ENCODE assay signal across 8 mouse cellular contexts in genomic region chr17:31566276-31566675, GRCm38 (mm10). TPM values are rescaled to one million over a fixed set of nuclear protein-coding genes. Genes with fewer than 3 reads are reported as not detected.
DNase-seq lines count a peak whose midpoint lies in the region; ATAC-seq and TF ChIP-seq lines count a peak whose summit lies in the region.

No protein-coding gene starts in this region.

- peak overlapping the region; percentile 76 for H3K4me3 ChIP-seq in heart, postnatal 0 days (ENCODE audit: low read depth, low read length)
- H3K4me3 ChIP-seq in MEL (ENCODE audit: control insufficient read depth in 1 of 2, insufficient read depth in 1 of 2, low read depth in 2 of 2, low read length in 2 of 2) = peak overlapping the region; percentile 78 to 87
- H3K4me3 ChIP-seq in hindbrain, embryonic 11.5 days (ENCODE audit: low read depth, low read length) = peak overlapping the region; percentile 83
- H3K4me3 ChIP-seq in midbrain, embryonic 10.5 days = peak overlapping the region; percentile 85

- no peak overlapping the region; the same call in 1 of the 2 replicates for H3K9ac ChIP-seq in heart, postnatal 0 days (replicated peaks; ENCODE audit: low read depth, low read length)
- peak overlapping the region; percentile 91 for H3K9ac ChIP-seq in MEL (ENCODE audit: control insufficient read depth, low read depth, low read length, poor library complexity, severe bottlenecking)
- peak overlapping the region; percentile 88; the same call in 1 of the 2 replicates for H3K9ac ChIP-seq in hindbrain, embryonic 11.5 days (ENCODE audit: low read depth, low read length)

- H3K27ac ChIP-seq in heart, postnatal 0 days (ENCODE audit: low read depth) = peak overlapping the region; percentile 13; the same call in 1 of the 2 replicates
- no peak overlapping the region for H3K27ac ChIP-seq in MEL (ENCODE audit: control insufficient read depth, low read depth, low read length)
- no peak overlapping the region for H3K27ac ChIP-seq in hindbrain, embryonic 11.5 days (ENCODE audit: low read depth, low read length)
- H3K27ac ChIP-seq in midbrain, embryonic 10.5 days (replicated peaks) = peak overlapping the region; percentile 98

- no peaks in the 10 kb centered on the region for H3K36me3 ChIP-seq in heart, postnatal 0 days (replicated peaks; ENCODE audit: control insufficient read depth, insufficient read depth, low read length)
- peaks cover 0 to 27% of the 10 kb centered on the region in 2 experiments; a peak in 2 of 4 replicates for H3K36me3 ChIP-seq in MEL (ENCODE audit: control insufficient read depth in 1 of 2, insufficient read depth in 2 of 2, low read length in 2 of 2)
- no peaks in the 10 kb centered on the region for H3K36me3 ChIP-seq in hindbrain, embryonic 11.5 days (ENCODE audit: control insufficient read depth, insufficient read depth, low read length)
- H3K36me3 ChIP-seq in midbrain, embryonic 10.5 days = no peaks in the 10 kb centered on the region

- 59% methylated on average over 6 of the region's 6 CpGs for WGBS in heart, postnatal 0 days
- WGBS in hindbrain, embryonic 11.5 days = 75% methylated on average over 6 of the region's 6 CpGs
- 75% methylated on average over 6 of the region's 6 CpGs for WGBS in midbrain, embryonic 10.5 days

- H3K9me3 ChIP-seq in heart, postnatal 0 days (replicated peaks; ENCODE audit: control insufficient read depth, low read length) = no peaks in the 10 kb centered on the region
- no peaks in the 10 kb centered on the region for H3K9me3 ChIP-seq in MEL (replicated peaks; ENCODE audit: insufficient read depth, low read length)
- no peaks in the 10 kb centered on the region for H3K9me3 ChIP-seq in hindbrain, embryonic 11.5 days (ENCODE audit: control insufficient read depth, low read length)
- H3K9me3 ChIP-seq in midbrain, embryonic 10.5 days (replicated peaks) = no peaks in the 10 kb centered on the region

- no peak for ATAC-seq in heart, postnatal 0 days (ENCODE audit: insufficient read depth, low read depth)
- no peak for ATAC-seq in hindbrain, embryonic 11.5 days (ENCODE audit: low FRiP score)

- TF ChIP-seq EP300 in heart, postnatal 0 days (IDR thresholded peaks at IDR 0.05; ENCODE audit: low read depth) = no peak
- TF ChIP-seq EP300 in MEL (IDR thresholded peaks at IDR 0.05; ENCODE audit: low read depth in 1 of 2, low read length in 2 of 2) = no peak

- no peaks in the 10 kb centered on the region for H3K27me3 ChIP-seq in heart, postnatal 0 days (ENCODE audit: control insufficient read depth, insufficient read depth, low read length)
- H3K27me3 ChIP-seq in MEL (ENCODE audit: control insufficient read depth in 1 of 2, insufficient read depth in 2 of 2, low read length in 2 of 2) = no peaks in the 10 kb centered on the region
- H3K27me3 ChIP-seq in hindbrain, embryonic 11.5 days (ENCODE audit: control insufficient read depth, insufficient read depth, low read length) = no peaks in the 10 kb centered on the region
- H3K27me3 ChIP-seq in midbrain, embryonic 10.5 days (ENCODE audit: low read depth, poor library complexity, severe bottlenecking) = no peaks in the 10 kb centered on the region

- TF ChIP-seq CTCF in heart, postnatal 0 days (IDR thresholded peaks at IDR 0.05; ENCODE audit: low read depth) = no peak
- no peak for TF ChIP-seq CTCF in MEL (IDR thresholded peaks at IDR 0.05 in 2 of 3, conservative IDR thresholded peaks at IDR 0.05 in 1 of 3; ENCODE audit: control insufficient read depth in 1 of 3, insufficient read depth in 1 of 3, low read depth in 2 of 3, low read length in 3 of 3, poor library complexity in 1 of 3, severe bottlenecking in 1 of 3)

- H3K79me2 ChIP-seq in MEL (ENCODE audit: control insufficient read depth, insufficient read depth, low read length, poor library complexity) = peaks cover 41% of the 10 kb centered on the region

- H3K4me1 ChIP-seq in heart, postnatal 0 days (ENCODE audit: control insufficient read depth, insufficient read depth) = peaks cover 35% of the 10 kb centered on the region
- peaks cover 0 to 23% of the 10 kb centered on the region in 2 experiments; a peak in 3 of 4 replicates for H3K4me1 ChIP-seq in MEL (ENCODE audit: control insufficient read depth in 1 of 2, insufficient read depth in 2 of 2, low read length in 2 of 2)
- H3K4me1 ChIP-seq in hindbrain, embryonic 11.5 days (replicated peaks; ENCODE audit: control insufficient read depth, insufficient read depth, low read length) = peaks cover 5% of the 10 kb centered on the region
- peaks cover 34% of the 10 kb centered on the region for H3K4me1 ChIP-seq in midbrain, embryonic 10.5 days

- peak overlapping the region; percentile 81 for H3K4me2 ChIP-seq in heart, postnatal 0 days (ENCODE audit: low read depth, low read length)
- H3K4me2 ChIP-seq in hindbrain, embryonic 11.5 days (replicated peaks; ENCODE audit: low read depth, low read length) = peak overlapping the region; percentile 73

- TF ChIP-seq POLR2A in MEL (IDR thresholded peaks at IDR 0.05; ENCODE audit: control insufficient read depth in 1 of 2, insufficient read depth in 1 of 2, low read depth in 1 of 2, low read length in 2 of 2, poor library complexity in 1 of 2) = no peak

- no peak for DNase-seq in heart, postnatal 0 days (ENCODE audit: low spot score)
- no peak for DNase-seq in heart, adult 18-20 months
- DNase-seq in MEL (ENCODE audit: low read depth, low spot score) = no peak
- DNase-seq in hindbrain, embryonic 11.5 days (ENCODE audit: low spot score) = no peak
- DNase-seq in midbrain, embryonic 10.5 days (ENCODE audit: low spot score) = no peak
- no peak for DNase-seq in cerebellum, postnatal 10 days
- DNase-seq in frontal cortex, postnatal 14 days (ENCODE audit: low spot score in 2 of 2) = no peak
- DNase-seq in left cerebral cortex, adult 18-20 months (ENCODE audit: low spot score in 2 of 2) = no peak

- TF ChIP-seq RAD21 in MEL (IDR thresholded peaks at IDR 0.05; ENCODE audit: low read depth, low read length) = no peak

TF ChIP-seq in MEL, 35 proteins besides CTCF, POLR2A, EP300 and RAD21:
- TF ChIP-seq ZMIZ1 (IDR thresholded peaks at IDR 0.05; ENCODE audit: low read depth, low read length) (no peak), MAZ (IDR thresholded peaks at IDR 0.05; ENCODE audit: low read depth, low read length) (no peak), SIN3A (IDR thresholded peaks at IDR 0.05; ENCODE audit: low read length) (no peak), GABPA (IDR thresholded peaks at IDR 0.05; ENCODE audit: low read depth, low read length) (no peak), CHD2 (IDR thresholded peaks at IDR 0.05; ENCODE audit: low read length) (no peak), MYB (IDR thresholded peaks at IDR 0.05; ENCODE audit: low read depth, low read length) (no peak), NELFE (IDR thresholded peaks at IDR 0.05; ENCODE audit: low read depth, low read length) (no peak)

RNA-seq across cellular contexts. Expression of gene Pknox1, which starts 1.7 kb away (rescaled TPM):
- total RNA-seq in heart, postnatal 0 days (2014; rRNA removed; ENCODE audit: low replicate concordance) = 17.2 and 74.0 TPM in 2 replicates
- 8.2 and 8.7 TPM in 2 replicates for polyA plus RNA-seq in heart, postnatal 0 days (2015; fragmentation: Nextera tagmentation; extraction: Ambion mirVana)
- total RNA-seq in heart, adult 18-20 months (2021) = 10 to 100 TPM; 10.6 to 12.7 TPM
- total RNA-seq in MEL (2012; rRNA removed) = 13.2 and 16.1 TPM in 2 replicates
- 10 to 100 TPM; 13.6 to 34.1 TPM for polyA plus RNA-seq in MEL (2012; ENCODE audit: insufficient read depth in 1 of 2, insufficient read length in 2 of 2, low read depth in 1 of 2, low replicate concordance in 2 of 2, missing spikeins in 1 of 2)
- polyA plus RNA-seq in hindbrain, embryonic 11.5 days (2014; fragmentation: Nextera tagmentation; extraction: Ambion mirVana) = 29.0 and 36.1 TPM in 2 replicates
- 17.5 and 18.0 TPM in 2 replicates for polyA plus RNA-seq in midbrain, embryonic 10.5 days (2016; fragmentation: Nextera tagmentation; extraction: Ambion mirVana)
- 10 to 100 TPM; 15.5 to 16.7 TPM for total RNA-seq in left cerebral cortex, adult 18-20 months (2021)

RNA-seq across cellular contexts. Expression of gene Ndufv3, which starts 46.4 kb away (rescaled TPM):
- 592 and 689 TPM in 2 replicates for total RNA-seq in heart, postnatal 0 days (2014; rRNA removed; ENCODE audit: low replicate concordance)
- 1,214 and 1,242 TPM in 2 replicates for polyA plus RNA-seq in heart, postnatal 0 days (2015; fragmentation: Nextera tagmentation; extraction: Ambion mirVana)
- total RNA-seq in heart, adult 18-20 months (2021) = 1,000 to 10,000 TPM; 1,409 to 1,497 TPM
- 189 and 198 TPM in 2 replicates for total RNA-seq in MEL (2012; rRNA removed)
- 1,000 to 10,000 TPM in 1 of 2 experiments, 100 to 1,000 TPM in 1; 158 to 1,046 TPM for polyA plus RNA-seq in MEL (2012; ENCODE audit: insufficient read depth in 1 of 2, insufficient read length in 2 of 2, low read depth in 1 of 2, low replicate concordance in 2 of 2, missing spikeins in 1 of 2)
- polyA plus RNA-seq in hindbrain, embryonic 11.5 days (2014; fragmentation: Nextera tagmentation; extraction: Ambion mirVana) = 253 TPM in 2 replicates
- 249 and 258 TPM in 2 replicates for polyA plus RNA-seq in midbrain, embryonic 10.5 days (2016; fragmentation: Nextera tagmentation; extraction: Ambion mirVana)
- 100 to 1,000 TPM; 232 to 236 TPM for total RNA-seq in left cerebral cortex, adult 18-20 months (2021)

RNA-seq across cellular contexts. Expression of gene Wdr4, which starts 46.5 kb away (rescaled TPM):
- 19.9 and 30.8 TPM in 2 replicates for total RNA-seq in heart, postnatal 0 days (2014; rRNA removed; ENCODE audit: low replicate concordance)
- polyA plus RNA-seq in heart, postnatal 0 days (2015; fragmentation: Nextera tagmentation; extraction: Ambion mirVana) = 10.4 and 11.0 TPM in 2 replicates
- 1 to 10 TPM; 5.8 to 6.5 TPM for total RNA-seq in heart, adult 18-20 months (2021)
- total RNA-seq in MEL (2012; rRNA removed) = 104 and 118 TPM in 2 replicates
- 100 to 1,000 TPM in 1 of 2 experiments, not detected in 1; 109 TPM for polyA plus RNA-seq in MEL (2012; ENCODE audit: insufficient read depth in 1 of 2, insufficient read length in 2 of 2, low read depth in 1 of 2, low replicate concordance in 2 of 2, missing spikeins in 1 of 2)
- polyA plus RNA-seq in hindbrain, embryonic 11.5 days (2014; fragmentation: Nextera tagmentation; extraction: Ambion mirVana) = 33.4 and 34.0 TPM in 2 replicates
- polyA plus RNA-seq in midbrain, embryonic 10.5 days (2016; fragmentation: Nextera tagmentation; extraction: Ambion mirVana) = 70.2 and 76.7 TPM in 2 replicates
- total RNA-seq in left cerebral cortex, adult 18-20 months (2021) = 10 to 100 TPM; 22.7 to 24.3 TPM

Comparison
In these comparisons a context has a peak if more than half of its experiments do, and no peak if none do; other contexts are left out.
1. H3K27ac ChIP-seq: peak in heart, postnatal 0 days (single experiment) and midbrain, embryonic 10.5 days (single experiment); none in MEL (single experiment) and hindbrain, embryonic 11.5 days (single experiment).
2. Peak in every context shown above with its lines, with median percentiles within 50 percentile points of each other: H3K4me3 ChIP-seq.